Mouse (Mus musculus) liver, adult 2 months (tissue): ENCODE measurements around the gene Erg.

ENCODE experiments used
- CTCF ChIP-seq: fragments of 200-500 bp; IDR thresholded peaks from 2 replicates; pipeline ENCODE4 v1.5.1; 2011; ENCODE audit warnings: low read depth, low read length, control low read depth
- POLR2A ChIP-seq: fragments of 200-500 bp; IDR thresholded peaks from 2 replicates; pipeline ENCODE4 v1.6.1; 2011; ENCODE audit warnings: low read length, control low read depth; ENCODE audit not compliant: insufficient read depth; ENCODE audit errors: extremely low read depth

GRCm38 (mm10) chr16:95321945-95322625, 264.3 kb downstream of the Erg start:
- no peak for TF ChIP-seq CTCF
- no peak for TF ChIP-seq POLR2A
